Mouse (Mus musculus) common myeloid progenitor, adult 5-6 weeks (primary cell): ENCODE results near the gene Med27. TPM values are rescaled to one million over a fixed set of nuclear protein-coding genes. Genes with fewer than 3 reads are reported as not detected.
"Not testable (repeated sequence)": the region's sequence is repeated elsewhere in the genome, so short reads cannot be mapped to it uniquely, and the experiment has no call there.

Experiments
- ATAC-seq: replicated peaks from 2 replicates; pipeline ENCODE4 v1.8.0; 2016; ENCODE audit warnings: low read depth, mild to moderate bottlenecking, moderate TSS enrichment, inconsistent platforms; ENCODE audit not compliant: poor library complexity, severe bottlenecking
- total RNA-seq: library from RNA; stranded (forward); fragments of 200-1000, 187-1606 nt; gene quantifications from 2 replicates; pipeline ENCODE4 v1.2.3, GENCODE M21; 2017

The Med27 gene
- total RNA-seq, 1 experiment from 2014 or later = 21.3 TPM

- no peak for ATAC-seq
Observed at GRCm38 (mm10) chr2:29504848-29505247, 158.2 kb downstream of the Med27 start.

DNA sequence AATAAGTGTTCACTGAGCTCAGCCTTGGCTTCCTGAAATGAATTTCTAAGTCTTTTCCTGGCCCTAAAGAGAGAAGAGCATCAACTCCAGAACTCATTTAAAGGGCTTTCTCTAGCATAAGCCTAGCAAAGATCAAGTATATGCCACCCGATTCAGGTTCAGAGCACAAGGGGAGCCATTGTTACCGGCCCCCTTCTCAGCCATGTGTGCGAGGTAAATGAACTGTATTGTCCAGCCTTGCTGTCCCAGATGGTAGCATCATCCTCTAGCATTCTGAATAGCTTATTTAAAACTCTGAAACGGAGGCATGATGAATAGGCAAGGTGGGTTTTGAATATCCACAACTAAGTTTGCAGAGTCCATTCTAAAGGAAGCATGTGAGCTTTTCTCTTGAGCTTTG lies 159.8 kb downstream of the Med27 start:
- ATAC-seq = no peak

- no peak for ATAC-seq
Observed at GRCm38 (mm10) chr2:29513131-29513530, 166.5 kb downstream of the Med27 start.

DNA sequence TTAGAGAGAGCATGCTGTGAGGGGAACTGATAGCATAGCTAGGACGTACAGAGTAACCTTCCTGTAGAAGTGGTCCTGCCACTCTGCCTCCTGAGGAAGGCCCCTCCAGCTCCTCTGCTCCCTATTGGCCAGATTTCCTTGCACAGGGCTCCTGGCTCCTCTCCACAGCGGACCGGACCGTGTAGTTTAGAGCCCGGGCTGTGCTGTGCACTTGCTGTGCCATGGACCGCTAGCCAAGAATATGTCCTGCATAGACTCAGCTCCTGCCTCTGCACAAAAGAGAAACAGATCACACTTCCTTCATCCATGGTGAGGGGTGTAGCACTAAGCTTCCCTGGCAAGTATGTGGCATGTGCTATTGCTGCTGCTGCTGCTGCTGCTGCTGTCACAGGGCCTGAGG lies 168.2 kb downstream of the Med27 start:
- no peak for ATAC-seq

DNA sequence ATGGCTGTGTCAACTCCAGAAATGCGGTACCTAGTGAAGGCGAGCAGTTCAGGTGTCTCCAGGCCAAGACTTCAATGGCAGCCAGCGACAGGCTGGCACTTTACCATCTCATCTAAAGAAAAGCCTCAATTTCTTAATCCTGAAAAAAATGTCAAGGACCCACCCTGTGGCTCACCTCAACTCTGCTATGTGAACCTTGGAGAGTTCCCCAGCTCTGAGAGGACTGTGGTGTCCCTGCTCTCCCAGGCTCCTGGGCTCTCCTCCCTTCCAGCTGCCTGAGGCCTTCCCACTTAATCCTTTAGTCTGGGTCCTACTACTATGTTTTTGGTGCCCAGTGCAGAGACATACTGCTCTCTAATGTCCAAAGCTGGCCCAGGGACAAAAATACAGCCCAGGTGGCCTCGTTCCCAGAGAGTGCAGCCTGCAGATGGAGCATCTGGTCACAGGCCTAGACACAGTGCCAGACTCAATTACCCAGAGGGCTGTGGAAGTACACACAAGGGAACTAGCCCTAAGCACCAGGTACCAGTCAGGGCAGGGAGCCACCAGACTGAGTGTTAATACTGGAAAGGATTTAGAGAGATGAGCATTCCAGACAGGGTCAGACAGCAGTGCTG lies 169.3 kb downstream of the Med27 start:
- no peak for ATAC-seq

GRCm38 (mm10) chr2:29516621-29517170 lies 170.1 kb downstream of the Med27 start:
- no peak for ATAC-seq

DNA sequence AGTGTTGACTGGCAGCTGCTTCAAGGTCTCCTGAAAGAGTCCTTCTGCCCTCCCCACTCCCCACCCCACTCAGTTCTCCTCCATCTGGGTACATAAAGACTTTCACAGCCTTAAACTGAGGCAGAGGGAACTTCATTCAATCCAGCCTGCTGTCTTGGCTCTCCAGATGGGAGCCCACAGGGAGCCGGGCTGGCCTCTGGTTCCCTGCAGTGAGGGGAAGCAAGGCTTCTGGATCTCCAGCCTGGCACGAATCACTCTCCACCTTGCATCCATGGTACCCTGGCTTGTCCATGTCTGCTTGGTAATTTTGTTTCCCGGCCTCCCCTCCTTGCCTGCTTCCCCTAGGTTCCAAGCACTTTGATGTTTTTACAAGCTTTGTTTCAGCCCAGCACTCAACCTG lies 172.8 kb downstream of the Med27 start:
- no peak for ATAC-seq

DNA sequence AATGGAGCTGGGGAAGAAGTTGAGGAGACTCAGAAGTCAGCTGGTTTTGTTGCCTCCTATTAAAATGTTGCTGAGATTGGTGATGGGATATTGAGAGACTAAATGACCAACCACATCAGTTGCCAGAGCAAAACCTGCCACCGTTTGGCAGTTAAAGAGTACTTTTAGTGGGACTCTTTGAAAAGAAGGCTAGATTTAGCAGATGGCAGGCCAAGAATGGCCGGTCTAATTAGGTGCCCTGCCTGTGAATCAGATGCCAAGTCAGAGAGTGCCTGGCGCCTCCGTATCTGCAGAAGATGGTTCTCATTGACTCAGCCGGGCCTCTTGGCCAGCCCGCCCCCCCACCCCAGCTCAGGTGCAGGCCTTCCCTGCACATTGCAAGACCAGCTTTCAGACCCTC lies 173.6 kb downstream of the Med27 start:
- ATAC-seq = no peak

DNA sequence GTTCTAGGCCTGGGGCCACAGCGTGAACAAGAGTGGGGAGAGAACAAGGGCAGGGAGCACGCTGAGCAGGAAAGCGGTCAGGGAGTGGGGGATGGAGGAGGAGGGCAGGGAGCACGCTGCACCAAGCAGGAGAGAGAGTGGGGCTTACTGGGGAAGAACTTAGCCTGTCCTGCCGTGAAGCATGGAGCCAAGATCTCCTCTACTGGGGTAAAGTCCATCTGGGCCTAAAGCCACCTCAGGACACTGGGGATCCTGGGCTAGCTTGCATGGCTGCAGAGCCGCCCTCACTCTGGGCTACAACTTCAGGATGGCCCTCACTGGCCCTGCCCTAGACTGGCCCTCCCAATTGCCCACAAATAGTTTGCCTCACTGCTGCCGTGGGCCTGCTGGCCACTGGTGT lies 174.9 kb downstream of the Med27 start:
- no peak for ATAC-seq

- no peak for ATAC-seq
Observed at GRCm38 (mm10) chr2:29523918-29524811, 177.5 kb downstream of the Med27 start.

DNA sequence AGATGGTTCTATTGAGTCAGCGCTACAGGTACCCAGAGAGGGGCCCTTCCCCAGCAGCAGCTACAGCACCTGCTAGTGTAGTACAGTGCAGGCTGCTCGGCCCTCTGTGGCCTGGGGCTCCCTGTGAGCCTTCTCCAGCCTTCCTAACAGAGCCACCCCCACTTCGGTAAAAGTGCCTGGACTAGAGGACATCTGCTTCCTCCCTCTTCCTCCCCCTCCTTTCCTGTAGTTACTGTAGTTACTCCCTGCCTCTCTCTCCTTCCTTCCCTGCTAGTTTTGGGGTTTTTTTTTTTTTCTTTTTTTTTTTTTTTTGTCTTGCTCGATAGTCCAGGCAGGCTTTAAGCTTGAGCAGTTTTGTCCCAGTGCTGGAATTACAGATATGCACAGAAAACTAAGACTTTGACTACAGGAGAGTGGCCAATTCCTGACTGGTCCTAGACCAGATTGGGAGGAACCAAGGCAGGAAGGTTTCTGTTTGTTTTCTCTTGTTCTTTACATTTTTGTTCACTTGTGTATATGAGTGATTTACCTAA lies 178.7 kb downstream of the Med27 start:
- ATAC-seq = no peak

- ATAC-seq = no peak
Observed at GRCm38 (mm10) chr2:29526266-29526665, 179.6 kb downstream of the Med27 start.

DNA sequence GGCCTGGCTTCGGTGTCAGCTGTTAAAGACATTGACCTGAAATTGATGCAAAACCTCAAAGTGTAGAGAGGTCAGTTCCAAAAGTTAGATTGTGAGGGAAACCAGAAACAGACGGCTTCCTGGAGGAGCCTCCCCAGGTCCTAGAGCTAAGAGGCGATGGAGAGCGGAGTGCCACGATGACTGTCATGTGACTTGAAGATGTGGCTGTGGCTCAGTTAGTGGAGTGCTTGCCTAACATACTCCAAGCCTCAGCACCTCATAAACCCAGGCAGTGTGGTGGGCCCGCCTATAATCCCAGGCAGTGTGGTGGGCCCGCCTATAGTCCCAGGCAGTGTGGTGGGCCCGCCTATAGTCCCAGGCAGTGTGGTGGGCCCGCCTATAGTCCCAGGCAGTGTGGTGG lies 180.9 kb downstream of the Med27 start:
- not testable (repeated sequence) for ATAC-seq

DNA sequence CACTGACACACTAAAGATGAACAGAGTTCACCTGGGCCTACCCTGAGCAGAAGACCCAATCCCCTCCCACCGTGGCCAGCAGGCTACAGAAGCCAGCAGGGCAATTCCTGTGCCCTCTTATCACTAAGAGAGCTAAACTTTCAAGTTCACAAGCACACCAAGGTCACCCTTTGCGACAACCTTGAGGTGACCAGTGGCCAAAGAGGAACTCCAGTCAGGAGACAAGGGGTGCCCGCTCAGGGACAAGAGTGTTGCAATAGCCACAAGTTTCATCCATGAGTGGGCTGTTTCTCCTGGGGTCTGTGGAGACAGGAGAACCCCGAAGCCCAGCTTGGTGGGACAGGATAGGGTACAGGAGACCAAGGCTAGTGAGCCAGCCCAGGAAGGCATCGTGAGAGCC lies 182.2 kb downstream of the Med27 start:
- ATAC-seq = no peak

DNA sequence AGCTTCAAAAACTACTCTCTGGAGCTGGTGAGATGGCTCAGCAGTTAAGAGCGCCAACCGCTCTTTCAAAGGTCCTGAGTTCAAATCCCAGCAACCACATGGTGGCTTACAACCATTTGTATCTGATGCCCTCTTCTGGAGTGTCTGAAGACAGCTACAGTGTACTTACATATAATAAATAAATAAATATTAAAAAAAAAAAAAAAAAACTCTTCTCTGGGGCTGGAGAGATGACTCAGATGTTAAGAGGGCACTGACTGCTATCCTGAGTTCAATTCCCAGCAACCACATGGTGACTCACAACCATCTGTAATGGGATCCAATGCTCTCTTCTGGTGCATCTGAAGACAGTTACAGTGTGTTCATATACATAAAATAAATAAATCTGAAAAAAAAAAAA lies 183.2 kb downstream of the Med27 start:
- ATAC-seq = not testable (repeated sequence)

- ATAC-seq = no peak
Observed at GRCm38 (mm10) chr2:29532173-29532572, 185.6 kb downstream of the Med27 start.

DNA sequence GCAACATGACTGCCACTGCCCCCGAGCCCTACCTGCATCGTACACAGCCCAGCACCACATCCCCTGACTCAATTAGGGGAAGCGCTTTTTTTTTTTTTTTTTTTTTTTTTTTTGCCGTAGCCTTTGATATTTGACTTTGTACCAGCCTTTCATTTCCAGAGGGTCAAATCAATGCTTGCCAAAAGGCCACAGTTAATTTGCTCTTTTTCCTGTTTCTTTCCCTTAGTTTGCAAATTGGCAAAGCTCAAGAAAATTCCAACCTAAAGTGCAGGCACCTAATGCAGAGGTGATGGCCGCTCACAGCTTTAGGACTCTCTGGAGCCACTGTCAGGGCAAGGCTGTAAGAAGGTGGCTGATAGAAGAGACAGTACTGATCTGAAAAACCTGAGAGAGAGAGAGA lies 186.3 kb downstream of the Med27 start:
- no peak for ATAC-seq

DNA sequence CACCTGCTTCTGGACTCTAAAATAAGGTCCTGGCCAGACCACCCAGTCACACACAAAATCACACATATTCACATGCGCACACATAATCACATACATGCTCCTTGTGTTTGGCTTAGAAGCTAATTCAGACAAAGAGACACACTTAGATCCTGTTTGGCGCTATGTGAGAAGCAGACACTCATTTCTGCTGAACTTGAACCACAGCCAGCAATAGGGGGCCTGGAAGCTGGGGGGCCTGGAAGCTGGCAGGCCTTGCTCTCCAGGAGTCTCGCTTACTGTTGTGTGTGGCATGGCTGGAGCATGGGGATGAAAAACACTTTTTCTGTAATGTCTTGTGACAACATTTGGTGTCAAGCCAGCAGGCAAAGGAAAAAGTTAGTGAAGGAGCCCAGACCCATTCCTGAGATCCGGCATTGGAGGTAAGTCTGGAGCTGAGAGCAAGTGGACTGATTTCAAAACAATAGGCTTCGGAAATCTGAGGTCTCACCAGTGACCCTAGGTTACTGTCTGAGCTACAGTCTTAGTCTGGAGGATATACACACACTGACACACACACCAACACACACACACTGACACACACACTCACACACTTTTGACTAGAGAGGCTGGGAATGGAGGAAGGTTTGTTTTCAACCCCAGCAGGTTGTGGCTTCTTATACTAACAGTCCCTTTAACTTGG lies 189.1 kb downstream of the Med27 start:
- ATAC-seq = no peak

- no peak for ATAC-seq
Observed at GRCm38 (mm10) chr2:29536481-29536880, 189.9 kb downstream of the Med27 start.

GRCm38 (mm10) chr2:29537334-29537733 lies 190.7 kb downstream of the Med27 start:
- ATAC-seq = no peak

DNA sequence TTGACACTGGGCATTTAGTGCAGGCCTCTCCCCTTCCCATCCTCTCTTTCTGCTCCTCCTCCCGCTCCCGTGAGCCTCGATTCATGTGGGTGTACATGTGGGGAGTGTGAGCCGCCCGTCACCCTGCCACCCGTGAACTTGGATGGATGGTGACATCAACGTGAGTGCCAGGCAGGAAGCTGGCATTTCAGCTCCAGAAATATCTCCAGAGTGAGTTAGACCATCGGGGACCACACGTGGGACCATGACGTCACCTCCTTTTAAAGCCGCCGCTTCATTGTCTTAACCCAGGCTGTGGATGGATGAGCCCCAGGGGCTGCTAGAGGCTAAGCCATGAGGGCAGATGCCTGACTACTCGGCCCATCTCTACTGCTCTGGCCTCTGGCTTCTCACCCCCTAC lies 195.4 kb downstream of the Med27 start:
- ATAC-seq = no peak
